Mouse (Mus musculus) midbrain, postnatal 0 days (tissue): Measurements from ENCODE around the gene Zfp69. TPM values are rescaled to one million over a fixed set of nuclear protein-coding genes. Genes with fewer than 3 reads are reported as not detected.

ENCODE experiments used
- ATAC-seq: fragments of 200-750 bp; cut with Nextera tagmentation; 2 replicates; pipeline ENCODE4 v1.8.0; 2017; ENCODE audit warnings: moderate number of reproducible peaks, mild to moderate bottlenecking, moderate TSS enrichment, moderate library complexity; ENCODE audit not compliant: low FRiP score
- DNase-seq: peaks from one replicate; pipeline ENCODE4 v3.0.0-alpha.2; 2015; ENCODE audit warnings: low spot score
- H3K27ac ChIP-seq: fragments of 300-500 bp; sonication (generic); 2 replicates; pipeline ENCODE4 v1.5.1; 2014; ENCODE audit warnings: low read depth, mild to moderate bottlenecking, low read length, mixed read lengths
- H3K27me3 ChIP-seq: fragments of 300-500 bp; sonication (generic); 2 replicates; pipeline ENCODE4 v1.6.1; 2014; ENCODE audit warnings: low read length, control low read depth, mixed read lengths; ENCODE audit not compliant: insufficient read depth
- H3K36me3 ChIP-seq: fragments of 300-500 bp; sonication (generic); 2 replicates; pipeline ENCODE4 v1.6.1; 2014; ENCODE audit warnings: low read length, control low read depth, mixed read lengths; ENCODE audit not compliant: insufficient read depth
- H3K4me1 ChIP-seq: fragments of 300-500 bp; sonication (generic); 2 replicates; pipeline ENCODE4 v1.6.1; 2014; ENCODE audit warnings: mild to moderate bottlenecking, control low read depth, antibody characterized with exemption, low read length, mixed read lengths; ENCODE audit not compliant: insufficient read depth
- H3K4me2 ChIP-seq: fragments of 300-500 bp; sonication (generic); 2 replicates; pipeline ENCODE4 v1.6.1; 2014; ENCODE audit warnings: low read depth, mild to moderate bottlenecking, low read length, mixed read lengths; ENCODE audit not compliant: poor library complexity, severe bottlenecking
- H3K4me3 ChIP-seq: fragments of 300-500 bp; sonication (generic); 2 replicates; pipeline ENCODE4 v1.5.1; 2014; ENCODE audit warnings: low read depth, mild to moderate bottlenecking, low read length, moderate library complexity
- H3K9ac ChIP-seq: fragments of 300-500 bp; sonication (generic); replicated peaks from 2 replicates; pipeline ENCODE4 v1.6.1; 2014; ENCODE audit warnings: mild to moderate bottlenecking, low read length, moderate library complexity, mixed read lengths; ENCODE audit not compliant: poor library complexity, severe bottlenecking
- H3K9me3 ChIP-seq: fragments of 300-500 bp; sonication (generic); 2 replicates; pipeline ENCODE4 v1.6.1; 2016; ENCODE audit warnings: low read length, control low read depth
- CTCF ChIP-seq: IDR thresholded peaks from 2 replicates; pipeline ENCODE4 v1.5.1; 2016; ENCODE audit warnings: antibody characterized with exemption, mild to moderate bottlenecking
- WGBS: fragments of 180-500 bp; shearing (Covaris S2); extraction: QIAGEN DNeasy Blood & Tissue Kit; methylation state at CpG from one replicate; pipeline ENCODE4 v1.1.7; 2014; 5-methylcytosine and 5-hydroxymethylcytosine counted together
- polyA plus RNA-seq: library from polyadenylated mRNA; unstranded; fragments of >200 nt; fragmentation: Nextera tagmentation; extraction: Ambion mirVana; gene quantifications from 2 replicates; pipeline ENCODE4 v1.2.1, GENCODE M21; 2015
- total RNA-seq: library from RNA; depleted of rRNA; stranded (reverse); fragments of >200 nt; gene quantifications from 2 replicates; pipeline ENCODE4 v1.2.3, GENCODE M21; 2014

The Zfp69 gene
- total and polyA plus RNA-seq, 2 experiments from 2014 or later, result 2.1 to 3.9 TPM

DNA sequence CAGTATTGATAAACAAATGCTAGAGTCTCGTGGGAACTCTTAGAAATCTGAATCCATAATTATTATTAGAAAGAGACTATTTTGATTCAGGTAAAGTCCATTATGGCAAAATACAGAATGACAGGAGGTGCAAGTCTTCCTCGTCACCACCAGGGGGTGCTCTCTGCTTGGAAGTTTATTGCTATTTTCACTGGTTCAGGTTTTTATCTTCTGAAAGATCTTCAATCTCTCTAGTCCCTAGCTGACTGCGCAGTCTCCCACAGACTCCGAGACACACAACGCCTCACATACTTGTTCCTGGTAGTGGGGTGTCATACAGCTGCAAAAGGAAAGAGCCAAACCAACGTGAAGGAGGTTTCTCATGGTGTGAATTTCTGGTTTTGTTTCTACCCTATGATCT is 34.9 kb upstream of the Zfp69 start:
- WGBS, result 14% methylated on average over 6 of the region's 6 CpGs
- peak; percentile 93 for TF ChIP-seq CTCF

GRCm38 (mm10) chr4:120978221-120978620 is 26.7 kb upstream of the Zfp69 start:
- 86% methylated on average over 3 of the region's 3 CpGs for WGBS
- no peak for DNase-seq
- ATAC-seq, result no peak
- no peak overlapping the region for H3K4me3 ChIP-seq
- H3K9me3 ChIP-seq, result no peaks in the 10 kb centered on the region
- no peak overlapping the region for H3K4me2 ChIP-seq
- no peak overlapping the region for H3K27ac ChIP-seq
- H3K36me3 ChIP-seq, result peaks cover 28% of the 10 kb centered on the region
- H3K4me1 ChIP-seq, result no peaks in the 10 kb centered on the region
- TF ChIP-seq CTCF, result no peak
- H3K27me3 ChIP-seq, result no peaks in the 10 kb centered on the region
- H3K9ac ChIP-seq, result no peak overlapping the region

More for the DNA sequence above, 34.9 kb upstream of the Zfp69 start:
- Histone ChIP-seq H3K4me1 (no peaks in the 10 kb centered on the region), H3K9ac (no peak overlapping the region), H3K4me3 (no peak overlapping the region), H3K9me3 (no peaks in the 10 kb centered on the region), H3K4me2 (no peak overlapping the region), H3K36me3 (no peaks in the 10 kb centered on the region; the same call in 1 of the 2 replicates), H3K27ac (no peak overlapping the region), H3K27me3 (no peaks in the 10 kb centered on the region)
- DNase-seq (peak; percentile 69), ATAC-seq (no peak; the same call in 1 of the 2 replicates)

GRCm38 (mm10) chr4:120975428-120975734 is 23.9 kb upstream of the Zfp69 start:
- TF ChIP-seq CTCF, result no peak
- no peak overlapping the region for H3K4me3 ChIP-seq
- H3K9ac ChIP-seq, result no peak overlapping the region
- no peaks in the 10 kb centered on the region for H3K9me3 ChIP-seq
- DNase-seq (no peak), ATAC-seq (no peak)
- peaks cover 46% of the 10 kb centered on the region for H3K36me3 ChIP-seq
- no peaks in the 10 kb centered on the region for H3K27me3 ChIP-seq
- H3K4me1 ChIP-seq, result no peaks in the 10 kb centered on the region
- 89% methylated on average over 4 of the region's 4 CpGs for WGBS
- H3K4me2 ChIP-seq, result no peak overlapping the region
- no peak overlapping the region for H3K27ac ChIP-seq

GRCm38 (mm10) chr4:120974711-120975427 is 23.4 kb upstream of the Zfp69 start:
- Histone ChIP-seq H3K4me1 (no peaks in the 10 kb centered on the region), H3K4me2 (no peak overlapping the region), H3K36me3 (peaks cover 48% of the 10 kb centered on the region), H3K27ac (no peak overlapping the region), H3K4me3 (no peak overlapping the region), H3K27me3 (no peaks in the 10 kb centered on the region), H3K9ac (no peak overlapping the region), H3K9me3 (no peaks in the 10 kb centered on the region)
- ATAC-seq, result no peak
- WGBS, result 85% methylated on average over 11 of the region's 11 CpGs
- no peak for TF ChIP-seq CTCF
- no peak for DNase-seq

DNA sequence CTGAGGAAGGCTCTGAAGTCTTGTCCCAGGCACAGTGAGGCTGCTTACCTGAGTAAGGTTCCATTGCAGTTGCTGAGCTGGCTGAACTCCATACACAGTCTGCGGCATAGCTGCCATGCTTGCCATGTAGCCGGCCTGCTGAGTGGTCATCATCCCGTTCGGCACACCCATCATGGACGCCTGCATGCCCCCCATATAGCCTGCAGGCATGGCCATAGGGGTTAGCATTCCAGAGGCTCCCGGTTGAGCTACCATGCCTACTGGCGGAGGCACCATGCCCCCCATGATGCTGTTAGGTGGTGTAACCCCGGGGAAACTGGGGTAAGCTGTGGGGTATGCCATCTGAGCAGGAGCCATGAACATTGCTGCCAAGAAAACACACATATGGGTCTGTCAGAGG is 20.3 kb upstream of the Zfp69 start:
- DNase-seq (no peak), ATAC-seq (no peak)
- no peak overlapping the region for H3K4me3 ChIP-seq
- H3K4me1 ChIP-seq, result no peaks in the 10 kb centered on the region
- no peak for TF ChIP-seq CTCF
- WGBS, result 91% methylated on average over 8 of the region's 8 CpGs
- H3K9ac ChIP-seq, result no peak overlapping the region
- no peak overlapping the region for H3K27ac ChIP-seq
- no peaks in the 10 kb centered on the region for H3K9me3 ChIP-seq
- no peak overlapping the region for H3K4me2 ChIP-seq
- H3K36me3 ChIP-seq, result peaks cover 65% of the 10 kb centered on the region
- H3K27me3 ChIP-seq, result no peaks in the 10 kb centered on the region

- no peaks in the 10 kb centered on the region for H3K4me1 ChIP-seq
- no peak overlapping the region for H3K27ac ChIP-seq
- ATAC-seq, result peak; percentile 72; the same call in 1 of the 2 replicates
- WGBS, result 72% methylated on average over 5 of the region's 5 CpGs
- no peaks in the 10 kb centered on the region for H3K27me3 ChIP-seq
- peak; percentile 76 for TF ChIP-seq CTCF
- no peak overlapping the region for H3K4me2 ChIP-seq
- DNase-seq, result peak; percentile 49
- H3K4me3 ChIP-seq, result no peak overlapping the region
- no peaks in the 10 kb centered on the region for H3K9me3 ChIP-seq
- H3K9ac ChIP-seq, result no peak overlapping the region
- H3K36me3 ChIP-seq, result peaks cover 50% of the 10 kb centered on the region
These were observed 18.1 kb upstream of the Zfp69 start for GRCm38 (mm10) chr4:120969382-120970146.
